Mouse (Mus musculus) brain, embryonic 14.5 days (tissue): ENCODE data around the gene Atg7.

Source experiments
- CTCF ChIP-seq: fragments of 200-500 bp; IDR thresholded peaks from 2 replicates; pipeline ENCODE4 v1.5.1; 2012; ENCODE audit warnings: inconsistent platforms, mild to moderate bottlenecking, moderate library complexity, borderline replicate concordance; ENCODE audit not compliant: insufficient read depth, insufficient read length; ENCODE audit errors: extremely low read depth
- POLR2A ChIP-seq: fragments of 200-500 bp; IDR thresholded peaks from 2 replicates; pipeline ENCODE4 v1.6.1; 2012; ENCODE audit warnings: mild to moderate bottlenecking, inconsistent platforms, borderline replicate concordance; ENCODE audit not compliant: poor library complexity, insufficient read depth, insufficient read length, severe bottlenecking; ENCODE audit errors: extremely low read depth

DNA sequence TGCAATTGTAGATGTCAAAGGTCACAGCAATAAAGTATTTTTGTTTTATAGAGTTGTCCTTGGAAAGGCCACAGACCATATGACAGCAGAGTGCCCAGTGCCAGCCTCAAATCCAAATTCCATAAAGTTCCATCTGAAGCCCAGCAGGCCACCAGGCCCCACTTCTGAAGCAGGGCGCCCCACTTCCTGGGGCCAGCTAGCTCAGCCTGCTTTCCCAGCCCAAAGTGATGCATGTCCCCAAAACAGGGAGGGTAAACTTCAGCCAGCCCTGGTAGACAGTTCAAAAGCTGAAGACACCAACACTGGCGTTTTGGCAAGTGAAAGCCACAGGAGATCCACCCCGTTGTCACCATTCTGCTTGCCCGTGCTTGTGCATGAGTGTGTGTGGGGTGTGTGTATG, 169.9 kb downstream of the Atg7 start:
- no peak for TF ChIP-seq POLR2A
- TF ChIP-seq CTCF = no peak
